Mouse (Mus musculus) limb, embryonic 13.5 days (tissue): ENCODE results near the gene Gkn3. TPM values are rescaled to one million over a fixed set of nuclear protein-coding genes. Genes with fewer than 3 reads are reported as not detected.
A peak's percentile ranks its signal among the peaks of the same experiment; 100 is the strongest.

Experiments
- ATAC-seq: fragments of 200-750 bp; cut with Nextera tagmentation; 2 replicates; pipeline ENCODE4 v1.8.0; 2017; ENCODE audit warnings: low read depth, moderate number of reproducible peaks, moderate TSS enrichment; ENCODE audit not compliant: low FRiP score
- H3K27ac ChIP-seq: fragments of 300-500 bp; sonication (generic); 2 replicates; pipeline ENCODE4 v1.5.1; 2015; ENCODE audit warnings: inconsistent platforms, mild to moderate bottlenecking, moderate library complexity
- H3K27me3 ChIP-seq: fragments of 300-500 bp; sonication (generic); 2 replicates; pipeline ENCODE4 v1.6.1; 2015; ENCODE audit warnings: mild to moderate bottlenecking, inconsistent platforms
- H3K36me3 ChIP-seq: fragments of 300-500 bp; sonication (generic); 2 replicates; pipeline ENCODE4 v1.6.1; 2015; ENCODE audit warnings: inconsistent platforms, mild to moderate bottlenecking, moderate library complexity
- H3K4me1 ChIP-seq: fragments of 300-500 bp; sonication (generic); 2 replicates; pipeline ENCODE4 v1.6.1; 2015; ENCODE audit warnings: inconsistent platforms
- H3K4me2 ChIP-seq: fragments of 300-500 bp; sonication (generic); replicated peaks from 2 replicates; pipeline ENCODE4 v1.6.1; 2015; ENCODE audit warnings: inconsistent platforms, mild to moderate bottlenecking, moderate library complexity
- H3K4me3 ChIP-seq: fragments of 300-500 bp; sonication (generic); 2 replicates; pipeline ENCODE4 v1.5.1; 2015; ENCODE audit warnings: moderate library complexity, mild to moderate bottlenecking, inconsistent platforms
- H3K9ac ChIP-seq: fragments of 300-500 bp; sonication (generic); 2 replicates; pipeline ENCODE4 v1.6.1; 2015; ENCODE audit warnings: mild to moderate bottlenecking, inconsistent platforms
- H3K9me3 ChIP-seq: fragments of 300-500 bp; sonication (generic); 2 replicates; pipeline ENCODE4 v1.6.1; 2016; ENCODE audit warnings: inconsistent platforms
- WGBS: fragments of 180-500 bp; shearing (Covaris S2); methylation state at CpG from one replicate; pipeline ENCODE4 v1.1.7; 2015; 5-methylcytosine and 5-hydroxymethylcytosine counted together
- polyA plus RNA-seq: library from polyadenylated mRNA; unstranded; fragments of >200 nt; fragmentation: Nextera tagmentation; extraction: Ambion mirVana; gene quantifications from 2 replicates; pipeline ENCODE4 v1.2.1, GENCODE M21; 2015

The Gkn3 gene
- polyA plus RNA-seq, 1 experiment from 2014 or later = 0.92 TPM

GRCm38 (mm10) chr6:87335091-87335934 lies 53.4 kb downstream of the Gkn3 start, which contains the start of gene Antxr1:
Antxr1 (minus strand) TSS chr6:87335821.
- peaks cover 40% of the 10 kb centered on the region for H3K4me1 ChIP-seq
- peak within 1 kb of the TSS; percentile 74 for H3K4me3 ChIP-seq
- peak within 1 kb of the TSS; percentile 98 for H3K9ac ChIP-seq
- H3K27me3 ChIP-seq = no peaks in the 10 kb centered on the region
- H3K9me3 ChIP-seq = no peaks in the 10 kb centered on the region
- ATAC-seq = peak; percentile 67
- no peaks in the 10 kb centered on the region for H3K36me3 ChIP-seq
- under 1% methylated on average over 54 of the region's 54 CpGs for WGBS
- H3K4me2 ChIP-seq = peak within 1 kb of the TSS; percentile 90
- H3K27ac ChIP-seq = peak within 1 kb of the TSS; percentile 94

GRCm38 (mm10) chr6:87334361-87335090 lies 54.2 kb downstream of the Gkn3 start:
- no peaks in the 10 kb centered on the region for H3K27me3 ChIP-seq
- no peaks in the 10 kb centered on the region for H3K9me3 ChIP-seq
- ATAC-seq = peak; percentile 42; the same call in 1 of the 2 replicates
- peak overlapping the region; percentile 94 for H3K27ac ChIP-seq
- H3K4me3 ChIP-seq = peak overlapping the region; percentile 74
- 2% methylated on average over 11 of the region's 11 CpGs for WGBS
- peak overlapping the region; percentile 90 for H3K4me2 ChIP-seq
- peak overlapping the region; percentile 98 for H3K9ac ChIP-seq
- H3K4me1 ChIP-seq = peaks cover 48% of the 10 kb centered on the region
- no peaks in the 10 kb centered on the region for H3K36me3 ChIP-seq

Other genes with a start within 250 kb of the Gkn3 start
- gene Antxr1, start 53.1 kb downstream of the Gkn3 start, polyA plus RNA-seq = 20.2 and 21.1 TPM in 2 replicates
- not detected in 2 replicates for gene Gkn1, start 38.0 kb downstream of the Gkn3 start, polyA plus RNA-seq
- not detected in 2 replicates for gene Gkn2, start 15.6 kb downstream of the Gkn3 start, polyA plus RNA-seq
- not detected in 2 replicates for gene Bmp10, start 40.1 kb upstream of the Gkn3 start, polyA plus RNA-seq
- gene Arhgap25, start 144.3 kb upstream of the Gkn3 start, polyA plus RNA-seq = 4.4 and 4.5 TPM in 2 replicates
- 3.8 and 4.6 TPM in 2 replicates for gene Prokr1, start 201.8 kb upstream of the Gkn3 start, polyA plus RNA-seq